Comparison of ENCODE assay signal across 8 mouse cellular contexts in the genomic region with DNA sequence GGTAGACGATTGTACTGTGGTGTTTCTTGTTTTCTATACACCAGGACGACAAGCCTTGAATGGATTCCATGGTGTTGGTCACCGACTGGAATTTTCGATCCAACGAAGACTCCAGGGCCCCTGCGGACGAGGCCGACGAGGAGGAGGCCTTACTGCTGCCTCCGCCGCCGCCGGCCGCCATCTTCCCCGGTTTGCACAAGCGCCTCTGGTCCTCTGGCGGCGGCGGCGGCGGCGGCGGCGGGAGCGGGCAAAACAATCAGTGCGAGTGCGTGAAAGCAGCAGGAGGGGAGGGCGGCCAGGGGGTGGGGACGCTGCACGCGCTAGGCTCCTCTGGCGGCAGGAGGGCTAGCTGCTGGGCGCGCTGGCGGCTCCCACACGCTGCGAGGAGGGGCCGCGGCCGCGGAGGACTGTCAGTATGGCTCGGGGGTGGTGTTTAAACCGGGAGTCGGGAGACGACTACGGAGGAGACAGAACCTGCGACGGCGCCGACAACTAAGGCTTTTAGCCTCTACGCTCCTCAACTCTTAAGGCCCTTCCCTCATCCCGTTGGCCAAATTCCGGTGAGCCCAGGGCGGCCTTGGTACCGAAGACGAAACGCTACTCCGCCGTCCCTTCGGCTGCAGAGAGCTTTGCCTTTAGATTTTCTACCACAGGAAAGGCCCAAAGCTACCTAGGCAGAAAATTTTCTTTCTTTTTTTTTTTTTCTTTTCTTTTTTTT. TPM values are rescaled to one million over a fixed set of nuclear protein-coding genes. Genes with fewer than 3 reads are reported as not detected.
DNase-seq lines count a peak whose midpoint lies in the region; ATAC-seq lines count a peak whose summit lies in the region.

A gene (minus strand): TSS at position 293 of the 718 bp plus-strand sequence.

- H3K27ac ChIP-seq in forebrain, embryonic 10.5 days: peak within 1 kb of the TSS; percentile 100
- peak within 1 kb of the TSS; percentile 99 for H3K27ac ChIP-seq in heart, embryonic 15.5 days
- peak within 1 kb of the TSS; percentile 100 for H3K27ac ChIP-seq in liver, embryonic 15.5 days (replicated peaks)
- peak within 1 kb of the TSS; percentile 96 for H3K27ac ChIP-seq in neural tube, embryonic 12.5 days

- peaks cover 36% of the 10 kb centered on the region for H3K4me1 ChIP-seq in forebrain, embryonic 10.5 days
- peaks cover 18% of the 10 kb centered on the region for H3K4me1 ChIP-seq in heart, embryonic 15.5 days (replicated peaks)
- H3K4me1 ChIP-seq in liver, embryonic 15.5 days (replicated peaks): peaks cover 38% of the 10 kb centered on the region
- H3K4me1 ChIP-seq in neural tube, embryonic 12.5 days: peaks cover 13% of the 10 kb centered on the region

- WGBS in forebrain, embryonic 10.5 days: under 1% methylated on average over 60 of the region's 60 CpGs
- under 1% methylated on average over 60 of the region's 60 CpGs for WGBS in heart, embryonic 15.5 days
- WGBS in liver, embryonic 15.5 days (ENCODE audit: insufficient replicate concordance): under 1% methylated on average over 60 of the region's 60 CpGs
- under 1% methylated on average over 60 of the region's 60 CpGs for WGBS in neural tube, embryonic 12.5 days

- peaks cover 19% of the 10 kb centered on the region for H3K36me3 ChIP-seq in forebrain, embryonic 10.5 days (replicated peaks)
- H3K36me3 ChIP-seq in heart, embryonic 15.5 days: no peaks in the 10 kb centered on the region
- H3K36me3 ChIP-seq in liver, embryonic 15.5 days (replicated peaks): no peaks in the 10 kb centered on the region
- H3K36me3 ChIP-seq in neural tube, embryonic 12.5 days: no peaks in the 10 kb centered on the region

- H3K9me3 ChIP-seq in forebrain, embryonic 10.5 days: no peaks in the 10 kb centered on the region
- no peaks in the 10 kb centered on the region for H3K9me3 ChIP-seq in heart, embryonic 15.5 days (replicated peaks)
- H3K9me3 ChIP-seq in liver, embryonic 15.5 days (replicated peaks): no peaks in the 10 kb centered on the region
- no peaks in the 10 kb centered on the region for H3K9me3 ChIP-seq in neural tube, embryonic 12.5 days

- H3K4me2 ChIP-seq in heart, embryonic 15.5 days: peak within 1 kb of the TSS; percentile 64
- H3K4me2 ChIP-seq in liver, embryonic 15.5 days: peak within 1 kb of the TSS; percentile 82
- peak within 1 kb of the TSS; percentile 78 for H3K4me2 ChIP-seq in neural tube, embryonic 12.5 days (replicated peaks)

- peak; percentile 59 for DNase-seq in c-Kit-negative CD71-positive TER-119-positive erythroid progenitor cells, embryonic 14.5 days (ENCODE audit: low read depth, low spot score)
- peak; percentile 82 for DNase-seq in forebrain, embryonic 10.5 days (ENCODE audit: extremely low spot score, low spot score)
- DNase-seq in kidney, postnatal 36 days: peak; percentile 71 to 82
- peak; percentile 70 for DNase-seq in telencephalon, adult 2 months (ENCODE audit: low read depth, low spot score)

- no peaks in the 10 kb centered on the region for H3K27me3 ChIP-seq in forebrain, embryonic 10.5 days (ENCODE audit: poor library complexity, severe bottlenecking)
- no peaks in the 10 kb centered on the region for H3K27me3 ChIP-seq in heart, embryonic 15.5 days
- no peaks in the 10 kb centered on the region for H3K27me3 ChIP-seq in liver, embryonic 15.5 days
- H3K27me3 ChIP-seq in neural tube, embryonic 12.5 days (replicated peaks): no peaks in the 10 kb centered on the region

- peak; percentile 22 for ATAC-seq in CD4-positive, CD25-positive, alpha-beta regulatory T cell, adult 4 months
- peak; percentile 47 for ATAC-seq in heart, embryonic 15.5 days (replicated peaks; ENCODE audit: insufficient number of reproducible peaks, insufficient read depth, low FRiP score, low read depth)
- ATAC-seq in liver, embryonic 15.5 days (ENCODE audit: insufficient read depth): peak; percentile 43
- ATAC-seq in neural tube, embryonic 12.5 days (ENCODE audit: low FRiP score, low read depth): peak; percentile 46

- peak within 1 kb of the TSS; percentile 93 for H3K9ac ChIP-seq in heart, embryonic 15.5 days
- peak within 1 kb of the TSS; percentile 92 for H3K9ac ChIP-seq in liver, embryonic 15.5 days
- peak within 1 kb of the TSS; percentile 91 for H3K9ac ChIP-seq in neural tube, embryonic 12.5 days

- H3K4me3 ChIP-seq in forebrain, embryonic 10.5 days: peak within 1 kb of the TSS; percentile 91
- H3K4me3 ChIP-seq in heart, embryonic 15.5 days: peak within 1 kb of the TSS; percentile 85
- H3K4me3 ChIP-seq in liver, embryonic 15.5 days (replicated peaks): peak within 1 kb of the TSS; percentile 92
- peak within 1 kb of the TSS; percentile 69 for H3K4me3 ChIP-seq in neural tube, embryonic 12.5 days

RNA-seq across cellular contexts. Expression of the gene that starts here (rescaled TPM):
- polyA plus RNA-seq in CD4-positive, CD25-positive, alpha-beta regulatory T cell, adult 4 months (2017; shearing (Covaris generic)): 10 to 100 TPM; 26.8 to 29.4 TPM
- 21.1 and 22.3 TPM in 2 replicates for polyA plus RNA-seq in forebrain, embryonic 10.5 days (2016; fragmentation: Nextera tagmentation; extraction: Ambion mirVana)
- 17.6 and 19.6 TPM in 2 replicates for polyA plus RNA-seq in heart, embryonic 15.5 days (2015; fragmentation: Nextera tagmentation; extraction: Ambion mirVana)
- 6.5 and 6.8 TPM in 2 replicates for polyA plus RNA-seq in liver, embryonic 15.5 days (2015; fragmentation: Nextera tagmentation; extraction: Ambion mirVana)
- 25.4 and 26.2 TPM in 2 replicates for polyA plus RNA-seq in neural tube, embryonic 12.5 days (2016; fragmentation: Nextera tagmentation; extraction: Ambion mirVana)

Comparison
In these comparisons a context has a peak if more than half of its experiments do, and no peak if none do; other contexts are left out.
1. Peak in every context shown above with its lines: DNase-seq, ATAC-seq, H3K4me3 ChIP-seq and H3K27ac ChIP-seq.